Mouse (Mus musculus): ENCODE measurements around the gene Papola. TPM values are rescaled to one million over a fixed set of nuclear protein-coding genes. Genes with fewer than 3 reads are reported as not detected.

The Papola gene
- polyA plus RNA-seq, 1 experiment: 52.7 TPM

DNA sequence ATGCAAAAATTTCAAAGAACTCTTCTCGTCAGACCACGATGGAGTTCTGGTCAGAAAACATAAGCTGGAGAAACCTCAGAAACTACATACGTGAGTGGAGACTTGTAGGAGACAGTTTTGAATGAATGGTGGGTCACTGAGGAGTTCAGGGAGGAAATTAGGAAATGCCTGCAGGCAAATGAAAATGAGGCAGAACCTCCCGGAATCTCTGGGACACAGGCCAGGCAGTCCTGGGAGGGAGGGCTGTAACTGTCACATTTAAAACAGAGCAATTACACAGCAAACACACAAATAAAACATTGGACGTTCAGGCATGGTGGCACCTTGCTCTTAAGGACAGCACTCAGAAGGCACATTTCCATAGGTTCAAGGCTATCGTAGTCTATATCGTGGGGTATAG is 9.6 kb upstream of the Papola start:
- no peak overlapping the region for H3K4me3 ChIP-seq (ENCODE audit: extremely low read depth, insufficient read depth, insufficient read length)
- no peaks in the 10 kb centered on the region for H3K36me3 ChIP-seq (ENCODE audit: control insufficient read depth, insufficient read depth, low read length)
- TF ChIP-seq POLR2A (IDR thresholded peaks at IDR 0.05; ENCODE audit: low read depth, low read length) (no peak), CTCF (IDR thresholded peaks at IDR 0.05; ENCODE audit: extremely low read depth, insufficient read depth, insufficient read length, insufficient replicate concordance) (no peak)
- H3K27me3 ChIP-seq (ENCODE audit: control insufficient read depth, insufficient read depth, low read length): no peaks in the 10 kb centered on the region
- H3K27ac ChIP-seq (ENCODE audit: insufficient read depth, low read length): no peak overlapping the region
- DNase-seq (ENCODE audit: low read depth in 1 of 2, low spot score in 2 of 2): no peak
- H3K4me1 ChIP-seq (ENCODE audit: control insufficient read depth, insufficient read depth, insufficient read length): no peaks in the 10 kb centered on the region
- 84% methylated on average over 7 of the region's 7 CpGs for WGBS

- no peak overlapping the region for H3K4me3 ChIP-seq (ENCODE audit: extremely low read depth, insufficient read depth, insufficient read length)
- TF ChIP-seq POLR2A (IDR thresholded peaks at IDR 0.05; ENCODE audit: low read depth, low read length) (no peak), CTCF (IDR thresholded peaks at IDR 0.05; ENCODE audit: extremely low read depth, insufficient read depth, insufficient read length, insufficient replicate concordance) (no peak)
- H3K4me1 ChIP-seq (ENCODE audit: control insufficient read depth, insufficient read depth, insufficient read length): no peaks in the 10 kb centered on the region
- H3K36me3 ChIP-seq (ENCODE audit: control insufficient read depth, insufficient read depth, low read length): no peaks in the 10 kb centered on the region
- 79% methylated on average over 4 of the region's 4 CpGs for WGBS
- no peak for DNase-seq (ENCODE audit: low read depth in 1 of 2, low spot score in 2 of 2)
- H3K27me3 ChIP-seq (ENCODE audit: control insufficient read depth, insufficient read depth, low read length): no peaks in the 10 kb centered on the region
- no peak overlapping the region for H3K27ac ChIP-seq (ENCODE audit: insufficient read depth, low read length)
Measured at GRCm38 (mm10) chr12:105777651-105778050, 6.8 kb upstream of the Papola start.

- WGBS: under 1% methylated on average over 48 of the region's 53 CpGs
- H3K36me3 ChIP-seq (ENCODE audit: control insufficient read depth, insufficient read depth, low read length): no peaks in the 10 kb centered on the region
- peak overlapping the region; percentile 99 for H3K27ac ChIP-seq (ENCODE audit: insufficient read depth, low read length)
- H3K4me1 ChIP-seq (ENCODE audit: control insufficient read depth, insufficient read depth, insufficient read length): peaks cover 7% of the 10 kb centered on the region; the same call in 1 of the 2 replicates
- peak overlapping the region; percentile 98 for H3K4me3 ChIP-seq (ENCODE audit: extremely low read depth, insufficient read depth, insufficient read length)
- H3K27me3 ChIP-seq (ENCODE audit: control insufficient read depth, insufficient read depth, low read length): no peaks in the 10 kb centered on the region
- DNase-seq (ENCODE audit: low read depth in 1 of 2, low spot score in 2 of 2): peak; percentile 32 to 76
- no peak for TF ChIP-seq POLR2A (IDR thresholded peaks at IDR 0.05; ENCODE audit: low read depth, low read length)
- no peak for TF ChIP-seq CTCF (IDR thresholded peaks at IDR 0.05; ENCODE audit: extremely low read depth, insufficient read depth, insufficient read length, insufficient replicate concordance)
Measured at GRCm38 (mm10) chr12:105785000-105785774, 693 bp downstream of the Papola start.

- Histone ChIP-seq H3K27ac (ENCODE audit: insufficient read depth, low read length) (no peak overlapping the region), H3K4me1 (ENCODE audit: control insufficient read depth, insufficient read depth, insufficient read length) (peaks cover 7% of the 10 kb centered on the region; the same call in 1 of the 2 replicates), H3K36me3 (ENCODE audit: control insufficient read depth, insufficient read depth, low read length) (no peaks in the 10 kb centered on the region), H3K4me3 (ENCODE audit: extremely low read depth, insufficient read depth, insufficient read length) (no peak overlapping the region), H3K27me3 (ENCODE audit: control insufficient read depth, insufficient read depth, low read length) (no peaks in the 10 kb centered on the region)
- no peak for TF ChIP-seq POLR2A (IDR thresholded peaks at IDR 0.05; ENCODE audit: low read depth, low read length)
- no peak for TF ChIP-seq CTCF (IDR thresholded peaks at IDR 0.05; ENCODE audit: extremely low read depth, insufficient read depth, insufficient read length, insufficient replicate concordance)
- WGBS: 61% methylated on average over 1 of the region's 1 CpGs
- no peak for DNase-seq (ENCODE audit: low read depth in 1 of 2, low spot score in 2 of 2)
Measured at GRCm38 (mm10) chr12:105786113-105786512, 1.6 kb downstream of the Papola start.

- DNase-seq (ENCODE audit: low read depth in 1 of 2, low spot score in 2 of 2): no peak
- Histone ChIP-seq H3K27ac (ENCODE audit: insufficient read depth, low read length) (no peak overlapping the region), H3K4me3 (ENCODE audit: extremely low read depth, insufficient read depth, insufficient read length) (no peak overlapping the region), H3K27me3 (ENCODE audit: control insufficient read depth, insufficient read depth, low read length) (no peaks in the 10 kb centered on the region), H3K4me1 (ENCODE audit: control insufficient read depth, insufficient read depth, insufficient read length) (peaks cover 7% of the 10 kb centered on the region; the same call in 1 of the 2 replicates), H3K36me3 (ENCODE audit: control insufficient read depth, insufficient read depth, low read length) (no peaks in the 10 kb centered on the region)
- 94% methylated on average over 2 of the region's 2 CpGs for WGBS
- TF ChIP-seq CTCF (IDR thresholded peaks at IDR 0.05; ENCODE audit: extremely low read depth, insufficient read depth, insufficient read length, insufficient replicate concordance) (no peak), POLR2A (IDR thresholded peaks at IDR 0.05; ENCODE audit: low read depth, low read length) (no peak)
Measured at GRCm38 (mm10) chr12:105787626-105788025, 3.1 kb downstream of the Papola start.

- 80% methylated on average over 6 of the region's 6 CpGs for WGBS
- Histone ChIP-seq H3K4me3 (ENCODE audit: extremely low read depth, insufficient read depth, insufficient read length) (no peak overlapping the region), H3K27ac (ENCODE audit: insufficient read depth, low read length) (no peak overlapping the region), H3K27me3 (ENCODE audit: control insufficient read depth, insufficient read depth, low read length) (no peaks in the 10 kb centered on the region), H3K36me3 (ENCODE audit: control insufficient read depth, insufficient read depth, low read length) (no peaks in the 10 kb centered on the region; the same call in 1 of the 2 replicates), H3K4me1 (ENCODE audit: control insufficient read depth, insufficient read depth, insufficient read length) (peaks cover 7% of the 10 kb centered on the region; the same call in 1 of the 2 replicates)
- DNase-seq (ENCODE audit: low read depth in 1 of 2, low spot score in 2 of 2): no peak
- TF ChIP-seq POLR2A (IDR thresholded peaks at IDR 0.05; ENCODE audit: low read depth, low read length): no peak
- TF ChIP-seq CTCF (IDR thresholded peaks at IDR 0.05; ENCODE audit: extremely low read depth, insufficient read depth, insufficient read length, insufficient replicate concordance): no peak
Measured at GRCm38 (mm10) chr12:105789885-105790284, 5.4 kb downstream of the Papola start.

- peaks cover 3% of the 10 kb centered on the region; the same call in 1 of the 2 replicates for H3K4me1 ChIP-seq (ENCODE audit: control insufficient read depth, insufficient read depth, insufficient read length)
- no peak overlapping the region for H3K27ac ChIP-seq (ENCODE audit: insufficient read depth, low read length)
- 54% methylated on average over 2 of the region's 2 CpGs for WGBS
- H3K4me3 ChIP-seq (ENCODE audit: extremely low read depth, insufficient read depth, insufficient read length): no peak overlapping the region
- no peaks in the 10 kb centered on the region for H3K27me3 ChIP-seq (ENCODE audit: control insufficient read depth, insufficient read depth, low read length)
- no peak for DNase-seq (ENCODE audit: low read depth in 1 of 2, low spot score in 2 of 2)
- peaks cover 4% of the 10 kb centered on the region for H3K36me3 ChIP-seq (ENCODE audit: control insufficient read depth, insufficient read depth, low read length)
- TF ChIP-seq CTCF (IDR thresholded peaks at IDR 0.05; ENCODE audit: extremely low read depth, insufficient read depth, insufficient read length, insufficient replicate concordance) (no peak), POLR2A (IDR thresholded peaks at IDR 0.05; ENCODE audit: low read depth, low read length) (no peak)
Measured at GRCm38 (mm10) chr12:105794896-105795295, 10.4 kb downstream of the Papola start.
